Mouse (Mus musculus) testis, adult 2 months (tissue): ENCODE measurements around the gene Gm6904.
"Not testable (repeated sequence)": the region's sequence is repeated elsewhere in the genome, so short reads cannot be mapped to it uniquely, and the experiment has no call there.

Experiments used
- CTCF ChIP-seq: fragments of 200-500 bp; IDR thresholded peaks from 2 replicates; pipeline ENCODE4 v1.5.1; 2012; ENCODE audit warnings: low read depth, mild to moderate bottlenecking, inconsistent platforms, low read length, moderate library complexity; ENCODE audit not compliant: control insufficient read depth, insufficient read depth, insufficient replicate concordance
- POLR2A ChIP-seq: fragments of 200-500 bp; IDR thresholded peaks from 2 replicates; pipeline ENCODE4 v1.6.1; 2012; ENCODE audit warnings: low read depth, mild to moderate bottlenecking, inconsistent platforms, low read length, moderate library complexity; ENCODE audit not compliant: control insufficient read depth

- not testable (repeated sequence) for TF ChIP-seq CTCF, POLR2A
These were observed 9.7 kb downstream of the Gm6904 start for GRCm38 (mm10) chr14:59250350-59250749.
